ENCODE assay signal across 11 mouse cellular contexts in genomic region chr13:52306783-52307440, GRCm38 (mm10).
DNase-seq lines count a peak whose midpoint lies in the region; ATAC-seq and TF ChIP-seq lines count a peak whose summit lies in the region.
"Had no signal": no experiment of that assay in that cellular context is flagged by ENCODE, and none has a peak within 500 bp of the region (broad histone marks: within the 10 kb centered on the region; RNA-seq: fewer than 3 reads in every experiment).

No protein-coding gene starts in this region.

- no peaks in the 10 kb centered on the region for H3K27me3 ChIP-seq in lung, postnatal 0 days (replicated peaks; ENCODE audit: insufficient read depth, low read length)
- no peaks in the 10 kb centered on the region for H3K27me3 ChIP-seq in myocyte (ENCODE audit: control insufficient read depth, insufficient read depth, insufficient read length)
- H3K27me3 ChIP-seq: liver, embryonic 15.5 days had no signal

- WGBS in lung, postnatal 0 days = 52% methylated on average over 9 of the region's 9 CpGs

- H3K36me3 ChIP-seq in lung, postnatal 0 days (ENCODE audit: insufficient read depth, low read length) = no peaks in the 10 kb centered on the region
- H3K36me3 ChIP-seq in myocyte (ENCODE audit: control insufficient read depth, insufficient read depth) = no peaks in the 10 kb centered on the region
- H3K36me3 ChIP-seq: G1E; liver, embryonic 15.5 days had no signal

- TF ChIP-seq POLR2A in myocyte (IDR thresholded peaks at IDR 0.05; ENCODE audit: insufficient read length, low read depth) = no peak

- H3K4me1 ChIP-seq in lung, postnatal 0 days (ENCODE audit: insufficient read depth, low read depth, low read length) = no peaks in the 10 kb centered on the region
- H3K4me1 ChIP-seq: liver, embryonic 15.5 days had no signal

- no peak for TF ChIP-seq CTCF in lung, postnatal 0 days (IDR thresholded peaks at IDR 0.05)

- H3K9me3 ChIP-seq in lung, postnatal 0 days (ENCODE audit: low read length) = no peaks in the 10 kb centered on the region
- H3K9me3 ChIP-seq: liver, embryonic 15.5 days had no signal

- H3K4me2 ChIP-seq in lung, postnatal 0 days (replicated peaks; ENCODE audit: low read depth, low read length) = no peak overlapping the region
- peak overlapping the region; percentile 48 for H3K4me2 ChIP-seq in myocyte (ENCODE audit: low read depth)
- H3K4me2 ChIP-seq: liver, embryonic 15.5 days had no signal

- ATAC-seq in lung, postnatal 0 days = no peak
- ATAC-seq: forebrain, embryonic 14.5 days had no signal

- TF ChIP-seq EP300 in lung, postnatal 0 days (IDR thresholded peaks at IDR 0.05) = no peak

- H3K9ac ChIP-seq in lung, postnatal 0 days (replicated peaks; ENCODE audit: low read depth) = no peak overlapping the region
- H3K9ac ChIP-seq: liver, embryonic 15.5 days had no signal

- no peak overlapping the region for H3K27ac ChIP-seq in lung, postnatal 0 days (ENCODE audit: low read length)
- H3K27ac ChIP-seq: liver, embryonic 15.5 days had no signal

- H3ac ChIP-seq in myocyte (ENCODE audit: control insufficient read depth, insufficient read length) = no peak overlapping the region

- peak; percentile 18 for DNase-seq in lung, postnatal 0 days (ENCODE audit: low spot score)
- no peak for DNase-seq in lung, postnatal 4 days
- DNase-seq in adrenal gland, postnatal 14 days = peak; percentile 13
- peak; percentile 10 for DNase-seq in gonadal fat pad, adult 2 months (ENCODE audit: low read depth)
- no peak for DNase-seq in gastrocnemius, adult 18-20 months (ENCODE audit: low spot score)
- DNase-seq in gastrocnemius, adult 8-10 months (ENCODE audit: low spot score in 2 of 2) = no peak
- DNase-seq: thymus, adult 2 months had no signal

- no peaks in the 10 kb centered on the region for H3K79me2 ChIP-seq in myocyte (ENCODE audit: control insufficient read depth, insufficient read depth)

- H3K4me3 ChIP-seq in lung, postnatal 0 days (ENCODE audit: low read depth, low read length) = no peak overlapping the region
- no peak overlapping the region for H3K4me3 ChIP-seq in myocyte
- H3K4me3 ChIP-seq: liver, embryonic 15.5 days had no signal

TF ChIP-seq in myocyte, 11 proteins besides CTCF, POLR2A, EP300 and RAD21:
- TF ChIP-seq CEBPB (IDR thresholded peaks at IDR 0.05; ENCODE audit: insufficient read depth, poor library complexity, severe bottlenecking) (no peak), MYOD1 (IDR thresholded peaks at IDR 0.05; ENCODE audit: control insufficient read depth in 1 of 3, insufficient read length in 2 of 3, low read depth in 2 of 3) (no peak), USF1 (IDR thresholded peaks at IDR 0.05; ENCODE audit: low read depth) (no peak), MAX (IDR thresholded peaks at IDR 0.05; ENCODE audit: low read depth) (no peak), POLR2AphosphoS2 (IDR thresholded peaks at IDR 0.05; ENCODE audit: insufficient read length, low read depth) (no peak), E2F4 (IDR thresholded peaks at IDR 0.05; ENCODE audit: insufficient read depth) (no peak), SRF (IDR thresholded peaks at IDR 0.05; ENCODE audit: control insufficient read depth, insufficient read length, low read depth) (no peak), REST (IDR thresholded peaks at IDR 0.05; ENCODE audit: insufficient read depth, insufficient read length) (no peak), TCF3 (IDR thresholded peaks at IDR 0.05; ENCODE audit: insufficient read length, low read depth) (no peak), MYOG (IDR thresholded peaks at IDR 0.05; ENCODE audit: control insufficient read depth in 1 of 3, insufficient read depth in 1 of 3, insufficient read length in 2 of 3, low read depth in 2 of 3) (no peak), TCF12 (IDR thresholded peaks at IDR 0.05; ENCODE audit: insufficient read depth, poor library complexity, severe bottlenecking) (no peak)

Comparison
In these comparisons a context has a peak if more than half of its experiments do, and no peak if none do; other contexts are left out.
1. DNase-seq: peak in lung, postnatal 0 days (single experiment), adrenal gland, postnatal 14 days (single experiment) and gonadal fat pad, adult 2 months (single experiment); none in lung, postnatal 4 days (0 of 2), gastrocnemius, adult 18-20 months (single experiment) and gastrocnemius, adult 8-10 months (0 of 2).